ENCODE assay signal across 12 mouse cellular contexts in the genomic region with DNA sequence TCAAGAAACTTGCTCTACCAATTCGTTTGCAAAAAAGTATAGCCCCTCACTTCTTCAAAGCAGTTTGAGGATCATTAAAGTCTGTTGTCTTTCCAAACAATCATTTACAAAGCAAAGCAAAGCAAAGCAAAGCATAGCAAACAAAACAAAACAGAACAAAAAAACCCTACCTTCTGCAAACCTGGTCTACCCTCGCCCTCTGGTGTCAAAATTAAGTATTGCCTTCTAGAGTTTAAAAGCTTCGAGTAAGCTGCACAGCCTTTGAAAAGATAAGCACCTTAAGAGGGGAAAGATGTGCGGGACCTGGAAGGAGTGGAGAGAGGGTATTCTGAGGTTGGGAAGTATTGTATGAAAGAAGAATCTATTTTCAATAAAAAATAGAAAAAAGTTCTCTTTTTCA. TPM values are rescaled to one million over a fixed set of nuclear protein-coding genes. Genes with fewer than 3 reads are reported as not detected.
DNase-seq lines count a peak whose midpoint lies in the region; ATAC-seq and TF ChIP-seq lines count a peak whose summit lies in the region.
"Had no signal": no experiment of that assay in that cellular context is flagged by ENCODE, and none has a peak within 500 bp of the region (broad histone marks: within the 10 kb centered on the region; RNA-seq: fewer than 3 reads in every experiment).

No protein-coding gene starts in this region.

- H3K27ac ChIP-seq in embryonic facial prominence, embryonic 11.5 days (replicated peaks; ENCODE audit: low read depth, low read length): no peak overlapping the region
- no peak overlapping the region for H3K27ac ChIP-seq in embryonic facial prominence, embryonic 10.5 days (replicated peaks)
- no peak overlapping the region for H3K27ac ChIP-seq in limb, embryonic 14.5 days (replicated peaks; ENCODE audit: low read depth, low read length)
- H3K27ac ChIP-seq in limb, embryonic 10.5 days: no peak overlapping the region
- H3K27ac ChIP-seq: embryonic facial prominence, embryonic 15.5 days; hindbrain, embryonic 15.5 days; macrophage had no signal

- H3K4me3 ChIP-seq in embryonic facial prominence, embryonic 11.5 days (ENCODE audit: low read depth, low read length): no peak overlapping the region
- H3K4me3 ChIP-seq in embryonic facial prominence, embryonic 10.5 days: no peak overlapping the region
- H3K4me3 ChIP-seq in limb, embryonic 14.5 days (replicated peaks; ENCODE audit: low read length): no peak overlapping the region
- H3K4me3 ChIP-seq in limb, embryonic 10.5 days: no peak overlapping the region
- H3K4me3 ChIP-seq: embryonic facial prominence, embryonic 15.5 days; hindbrain, embryonic 15.5 days had no signal

- no peak for ATAC-seq in embryonic facial prominence, embryonic 11.5 days (replicated peaks; ENCODE audit: insufficient number of reproducible peaks, low FRiP score, low TSS enrichment, low read depth)
- no peak for ATAC-seq in limb, embryonic 14.5 days (ENCODE audit: low FRiP score, low read depth)

- 28% methylated on average over 4 of the region's 4 CpGs for WGBS in embryonic facial prominence, embryonic 11.5 days
- WGBS in embryonic facial prominence, embryonic 10.5 days: 29% methylated on average over 4 of the region's 4 CpGs
- WGBS in limb, embryonic 14.5 days: 23% methylated on average over 4 of the region's 4 CpGs
- 27% methylated on average over 4 of the region's 4 CpGs for WGBS in limb, embryonic 10.5 days

- peak; percentile 70 for DNase-seq in embryonic facial prominence, embryonic 11.5 days (ENCODE audit: low spot score)
- DNase-seq in embryonic facial prominence, embryonic 10.5 days (ENCODE audit: low spot score): no peak
- DNase-seq in limb, embryonic 14.5 days (ENCODE audit: low spot score): peak; percentile 31
- no peak for DNase-seq in limb, embryonic 10.5 days (ENCODE audit: low spot score)
- DNase-seq in MN1 (ENCODE audit: low spot score): peak; percentile 47
- DNase-seq in lung, postnatal 25 days (ENCODE audit: low spot score): peak; percentile 17
- no peak for DNase-seq in right cerebral cortex, postnatal 14 days
- no peak for DNase-seq in left cerebral cortex, postnatal 36 days (ENCODE audit: low spot score in 2 of 2)

- no peak overlapping the region for H3K4me2 ChIP-seq in embryonic facial prominence, embryonic 11.5 days (ENCODE audit: low read depth, low read length)
- no peak overlapping the region for H3K4me2 ChIP-seq in limb, embryonic 14.5 days (replicated peaks; ENCODE audit: low read depth, low read length, severe bottlenecking)
- H3K4me2 ChIP-seq: embryonic facial prominence, embryonic 15.5 days; hindbrain, embryonic 15.5 days had no signal

- no peaks in the 10 kb centered on the region for H3K27me3 ChIP-seq in embryonic facial prominence, embryonic 11.5 days (ENCODE audit: control insufficient read depth, insufficient read depth, low read length)
- peaks cover 19% of the 10 kb centered on the region for H3K27me3 ChIP-seq in embryonic facial prominence, embryonic 10.5 days (replicated peaks; ENCODE audit: low read depth, poor library complexity, severe bottlenecking)
- H3K27me3 ChIP-seq in limb, embryonic 14.5 days (ENCODE audit: control insufficient read depth, insufficient read depth, low read length): no peaks in the 10 kb centered on the region
- peaks cover 51% of the 10 kb centered on the region for H3K27me3 ChIP-seq in limb, embryonic 10.5 days (ENCODE audit: low read depth, poor library complexity, severe bottlenecking)
- H3K27me3 ChIP-seq: embryonic facial prominence, embryonic 15.5 days; hindbrain, embryonic 15.5 days had no signal

- no peaks in the 10 kb centered on the region for H3K36me3 ChIP-seq in embryonic facial prominence, embryonic 11.5 days (replicated peaks; ENCODE audit: control insufficient read depth, insufficient read depth, low read depth, low read length)
- H3K36me3 ChIP-seq in embryonic facial prominence, embryonic 10.5 days (replicated peaks): no peaks in the 10 kb centered on the region
- no peaks in the 10 kb centered on the region for H3K36me3 ChIP-seq in limb, embryonic 14.5 days (ENCODE audit: control insufficient read depth, insufficient read depth, low read length)
- no peaks in the 10 kb centered on the region for H3K36me3 ChIP-seq in limb, embryonic 10.5 days
- H3K36me3 ChIP-seq: embryonic facial prominence, embryonic 15.5 days; G1E; hindbrain, embryonic 15.5 days had no signal

- H3K4me1 ChIP-seq in embryonic facial prominence, embryonic 11.5 days (ENCODE audit: control insufficient read depth, insufficient read depth, low read length): no peaks in the 10 kb centered on the region
- H3K4me1 ChIP-seq in embryonic facial prominence, embryonic 10.5 days: no peaks in the 10 kb centered on the region
- H3K4me1 ChIP-seq in limb, embryonic 14.5 days (ENCODE audit: control insufficient read depth, insufficient read depth, low read length): no peaks in the 10 kb centered on the region
- H3K4me1 ChIP-seq in limb, embryonic 10.5 days: no peaks in the 10 kb centered on the region
- H3K4me1 ChIP-seq: embryonic facial prominence, embryonic 15.5 days; hindbrain, embryonic 15.5 days had no signal

- no peaks in the 10 kb centered on the region for H3K9me3 ChIP-seq in embryonic facial prominence, embryonic 11.5 days (replicated peaks; ENCODE audit: control insufficient read depth, low read length)
- no peaks in the 10 kb centered on the region for H3K9me3 ChIP-seq in embryonic facial prominence, embryonic 10.5 days
- H3K9me3 ChIP-seq in limb, embryonic 14.5 days (ENCODE audit: control insufficient read depth, low read length): no peaks in the 10 kb centered on the region
- H3K9me3 ChIP-seq in limb, embryonic 10.5 days (replicated peaks): no peaks in the 10 kb centered on the region
- H3K9me3 ChIP-seq: embryonic facial prominence, embryonic 15.5 days; G1E; hindbrain, embryonic 15.5 days had no signal

- intact Hi-C loops in left cerebral cortex, postnatal 36 days (cut with DNase I): loop anchor here (5.0 kb wide), 2 partner anchors 145 to 345 kb away; no protein-coding TSS in a partner anchor

- no peak for TF ChIP-seq POLR2A in limb, embryonic 14.5 days (IDR thresholded peaks at IDR 0.05; ENCODE audit: borderline replicate concordance, extremely low read depth, insufficient read depth, insufficient read length)

- no peak overlapping the region for H3K9ac ChIP-seq in embryonic facial prominence, embryonic 11.5 days (replicated peaks; ENCODE audit: low read length)
- no peak overlapping the region for H3K9ac ChIP-seq in limb, embryonic 14.5 days (ENCODE audit: low read depth, low read length, severe bottlenecking)
- H3K9ac ChIP-seq: embryonic facial prominence, embryonic 15.5 days; hindbrain, embryonic 15.5 days had no signal

RNA-seq across cellular contexts. Expression of gene Spin4, which starts 14.4 kb away (rescaled TPM):
- polyA plus RNA-seq in embryonic facial prominence, embryonic 11.5 days (2014; fragmentation: Nextera tagmentation; extraction: Ambion mirVana): 15.3 and 17.8 TPM in 2 replicates
- 7.1 and 9.3 TPM in 2 replicates for polyA plus RNA-seq in embryonic facial prominence, embryonic 10.5 days (2016; fragmentation: Nextera tagmentation; extraction: Ambion mirVana)
- polyA plus RNA-seq in limb, embryonic 14.5 days (2012; rRNA removed): 4.4 and 5.4 TPM in 2 replicates
- polyA plus RNA-seq in limb, embryonic 14.5 days (2014; fragmentation: Nextera tagmentation; extraction: Ambion mirVana): 12.5 TPM in 2 replicates
- polyA plus RNA-seq in limb, embryonic 10.5 days (2016; fragmentation: Nextera tagmentation; extraction: Ambion mirVana): 3.9 and 6.1 TPM in 2 replicates
- under 1 TPM; 0.42 to 0.72 TPM for total RNA-seq in left cerebral cortex, postnatal 36 days (2021)

Comparison
In these comparisons a context has a peak if more than half of its experiments do, and no peak if none do; other contexts are left out.
1. DNase-seq: peak in embryonic facial prominence, embryonic 11.5 days (single experiment), limb, embryonic 14.5 days (single experiment), MN1 (single experiment) and lung, postnatal 25 days (single experiment); none in embryonic facial prominence, embryonic 10.5 days (single experiment), limb, embryonic 10.5 days (single experiment), right cerebral cortex, postnatal 14 days (single experiment) and left cerebral cortex, postnatal 36 days (0 of 2).